Mouse (Mus musculus) left cerebral cortex, postnatal 25 days (tissue): ENCODE results near the gene Ctbs. TPM values are rescaled to one million over a fixed set of nuclear protein-coding genes. Genes with fewer than 3 reads are reported as not detected.

ENCODE experiments used
- DNase-seq, 2 experiments: peaks; one replicate each; pipeline ENCODE4 v3.0.0; 2022; ENCODE audit warnings: low spot score in 2 of 2, mixed read lengths in 1 of 2
- intact Hi-C: fragments of 180-260 bp; cut with DNase I; formaldehyde crosslinking; loops from one replicate; pipeline ENCODE4 v1.15.1; 2025
- total RNA-seq, 2 experiments: library from RNA; stranded (reverse); gene quantifications; 2 replicates each; pipeline ENCODE4 v1.2.3; 2021

The Ctbs gene
- total RNA-seq, 2 experiments from 2014 or later = 6.3 to 8.4 TPM

DNA sequence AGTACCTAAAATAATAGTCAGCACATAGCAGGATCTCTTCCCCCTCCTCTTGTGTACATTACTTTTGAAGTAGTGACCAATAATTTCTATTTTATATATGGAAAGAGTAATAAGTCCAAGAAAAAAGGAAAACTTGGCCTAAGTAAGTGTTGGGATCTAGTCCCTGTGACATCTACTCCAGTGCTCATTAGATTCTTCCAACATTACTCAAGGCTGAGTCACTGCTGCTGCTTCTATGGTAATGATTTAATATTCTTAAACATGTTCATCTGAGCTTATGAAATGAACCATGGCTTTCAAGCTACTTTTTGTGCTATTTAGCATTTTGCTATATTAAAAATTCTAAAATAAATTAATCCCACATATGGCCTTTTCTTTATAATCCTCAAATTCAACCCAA, 24.1 kb downstream of the Ctbs start:
- intact Hi-C loops = no loop called here
- no peak for DNase-seq

DNA sequence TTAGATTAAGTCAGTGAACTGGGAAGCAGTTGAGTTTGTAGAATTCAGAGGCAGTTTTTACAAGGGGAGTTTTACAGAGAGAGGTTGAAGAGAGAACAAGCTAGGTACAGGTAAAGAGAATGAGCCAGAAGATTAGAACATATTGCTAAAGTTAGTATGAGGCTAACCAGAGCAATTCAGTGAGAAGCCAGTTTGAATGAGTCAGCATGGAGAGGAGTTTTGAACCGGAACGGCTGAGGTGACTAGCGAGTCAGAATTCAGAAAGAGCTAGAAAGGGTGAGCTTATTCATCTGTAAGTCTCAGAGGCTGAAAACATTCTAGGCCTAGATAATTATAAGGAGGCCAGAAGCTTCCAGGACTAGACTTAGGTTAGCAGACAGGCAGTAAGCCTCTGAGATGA, 24.8 kb downstream of the Ctbs start:
- no peak for DNase-seq
- intact Hi-C loops = no loop called here

DNA sequence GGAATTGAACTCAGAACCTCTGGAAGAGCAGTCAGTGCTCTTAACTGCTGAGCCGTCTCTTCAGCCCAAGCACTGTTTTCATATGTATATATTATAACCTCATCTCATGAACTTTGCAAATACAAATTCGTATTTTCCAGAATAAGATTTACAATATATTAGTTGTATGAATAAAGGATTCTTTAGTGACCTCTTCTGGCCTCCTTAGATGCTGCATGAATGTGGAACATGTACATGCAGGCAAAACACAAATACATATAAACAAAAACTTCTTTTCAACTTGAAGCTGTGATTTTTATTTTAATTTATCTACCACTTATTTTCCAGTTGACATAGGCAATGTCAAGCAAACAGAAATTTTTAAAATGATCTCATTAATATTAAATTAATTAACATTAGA, 32.4 kb downstream of the Ctbs start:
- DNase-seq = no peak
- intact Hi-C loops = no loop called here

DNA sequence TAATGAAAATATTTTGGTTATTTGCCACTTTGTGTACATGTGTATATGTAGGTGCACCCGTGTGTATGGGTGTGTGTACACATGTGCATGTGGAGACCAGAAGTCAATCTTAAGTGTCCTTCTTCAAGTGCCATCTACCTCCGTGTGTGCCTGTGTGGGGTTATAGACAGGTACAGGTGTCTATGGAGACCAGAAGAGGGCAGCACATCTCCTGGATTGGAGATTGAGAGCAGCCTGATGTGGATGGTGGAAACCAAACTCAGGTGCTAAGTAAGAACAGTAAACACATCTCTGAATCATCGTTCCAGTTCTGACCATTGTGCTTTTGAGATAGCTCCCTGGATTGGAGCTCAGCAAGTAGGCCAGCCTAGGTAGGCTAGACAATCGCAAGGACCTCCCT, 36.9 kb downstream of the Ctbs start:
- no peak for DNase-seq
- intact Hi-C loops = no loop called here

DNA sequence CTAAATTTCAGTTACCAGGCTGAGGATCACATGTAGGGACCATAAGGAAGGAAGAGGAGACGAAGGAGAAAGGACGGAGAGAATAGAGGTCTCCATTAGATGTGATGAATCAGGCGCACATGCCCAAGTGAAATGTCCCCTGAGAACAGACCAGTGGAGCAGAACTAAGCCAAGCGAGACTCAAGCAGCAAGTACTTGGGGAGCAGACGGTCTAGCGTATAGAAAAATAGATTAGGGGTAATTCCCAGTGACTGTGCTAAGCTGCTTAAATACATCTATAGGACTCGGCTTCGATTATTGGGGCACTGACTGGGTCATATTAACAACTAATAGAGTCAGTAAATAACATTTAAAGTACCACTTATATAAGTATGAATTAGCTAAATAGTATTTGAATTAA, 45.3 kb downstream of the Ctbs start:
- no peak for DNase-seq
- intact Hi-C loops = loop anchor here (10.0 kb wide), 1 partner anchor 310 kb away; no protein-coding TSS in a partner anchor

DNA sequence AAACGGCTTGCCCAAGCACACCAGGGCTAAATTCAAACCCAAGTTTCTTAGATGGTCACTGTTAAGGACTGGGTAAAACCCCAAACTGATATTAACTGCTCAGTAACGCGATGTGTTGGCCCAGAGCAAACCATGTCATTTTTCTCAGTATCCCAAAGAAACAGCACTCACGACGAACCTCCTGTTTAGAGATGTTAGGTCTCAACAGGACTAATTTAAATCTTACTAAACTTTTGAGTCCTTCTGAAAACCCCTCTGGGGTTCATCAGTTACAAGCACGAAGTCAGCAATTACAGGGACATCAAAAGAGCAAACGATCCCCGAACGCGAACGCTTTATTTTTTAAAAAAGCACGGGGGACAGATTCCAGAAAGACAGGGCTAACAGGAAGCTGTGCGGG, 49.4 kb downstream of the Ctbs start:
- intact Hi-C loops = loop anchor here (10.0 kb wide), 1 partner anchor 314 kb away; no protein-coding TSS in a partner anchor
- no peak for DNase-seq

DNA sequence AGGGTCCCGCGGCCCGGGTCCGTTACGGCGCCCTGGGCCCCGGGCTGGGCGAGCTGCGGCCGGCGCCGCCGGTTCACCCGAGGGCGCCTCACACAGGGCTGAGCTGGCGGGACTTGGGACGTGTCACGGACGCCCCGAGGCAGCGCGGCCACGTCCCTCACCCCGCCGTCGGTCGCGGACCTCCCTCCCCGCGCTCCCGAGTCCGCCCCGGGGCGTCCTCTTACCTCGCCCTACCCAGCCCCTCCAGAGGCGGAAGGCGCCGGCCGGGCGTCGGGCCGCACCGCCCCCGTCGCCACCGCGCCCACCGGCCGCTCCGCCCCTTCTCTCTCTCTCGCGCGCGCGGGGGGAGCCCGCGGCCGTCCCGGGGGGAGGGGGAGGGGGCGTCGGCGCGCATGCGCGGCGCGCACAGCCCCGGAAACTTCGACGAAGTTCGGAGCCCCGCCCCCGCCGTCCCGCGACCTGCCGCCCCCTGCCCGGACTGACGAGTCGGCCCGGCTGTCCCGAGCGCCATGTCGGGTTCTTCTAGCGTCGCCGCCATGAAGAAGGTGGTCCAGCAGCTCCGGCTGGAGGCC, 49.9 kb downstream of the Ctbs start, which contains the start of the genes Spata1 and Gng5:
Gene Spata1, minus strand, starts transcription at position 323 of the 572 bp plus-strand sequence.
Gene Gng5, plus strand, starts transcription at position 377 of the 572 bp plus-strand sequence.
- peak; percentile 49 to 63 for DNase-seq
- intact Hi-C loops = loop anchor here (5.0 to 10.0 kb wide), 2 partner anchors 157 to 315 kb away; no protein-coding TSS in a partner anchor

DNA sequence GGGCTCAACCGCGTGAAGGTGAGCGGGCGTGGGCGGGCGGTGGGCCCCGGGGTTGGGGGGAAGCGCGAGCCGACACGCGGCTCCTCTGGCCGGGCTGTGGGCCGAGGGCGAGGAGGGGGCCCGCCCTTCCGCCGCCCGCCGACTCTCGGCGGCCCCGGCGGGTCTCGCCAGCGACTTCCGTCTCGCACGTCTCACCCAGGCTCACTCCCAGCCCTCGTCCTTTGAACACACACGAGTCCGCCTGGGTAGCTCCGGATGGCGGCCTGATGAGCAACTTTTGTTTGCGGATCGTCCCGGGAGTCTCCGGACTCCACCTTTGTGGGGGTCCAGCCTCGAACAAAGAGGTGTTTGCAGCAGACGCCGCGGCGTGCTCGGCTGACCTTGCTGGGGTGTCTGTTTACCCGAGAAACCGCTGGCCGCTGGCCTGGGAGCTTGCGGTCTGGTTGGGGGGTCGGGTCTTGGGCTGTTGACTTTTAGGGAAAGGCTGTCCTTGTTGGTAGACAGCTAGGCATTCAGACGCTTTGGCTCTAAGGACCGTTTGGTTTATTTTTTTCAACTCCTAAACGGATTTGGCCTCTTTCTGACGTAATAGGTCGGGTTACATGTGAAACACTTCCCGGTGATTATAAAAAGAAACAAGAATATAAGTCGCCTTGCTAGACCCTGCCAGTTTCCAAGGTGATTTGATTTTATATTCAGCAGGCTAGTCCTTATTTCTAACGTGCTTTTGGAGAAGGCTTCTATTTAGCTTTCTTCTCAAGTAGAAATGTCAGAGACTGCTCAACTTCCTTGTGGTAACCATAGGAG, 50.6 kb downstream of the Ctbs start:
- peak in 1 of 2 experiments; percentile 20 for DNase-seq
- intact Hi-C loops = loop anchor here (5.0 kb wide), 1 partner anchor 158 kb away; no protein-coding TSS in a partner anchor

DNA sequence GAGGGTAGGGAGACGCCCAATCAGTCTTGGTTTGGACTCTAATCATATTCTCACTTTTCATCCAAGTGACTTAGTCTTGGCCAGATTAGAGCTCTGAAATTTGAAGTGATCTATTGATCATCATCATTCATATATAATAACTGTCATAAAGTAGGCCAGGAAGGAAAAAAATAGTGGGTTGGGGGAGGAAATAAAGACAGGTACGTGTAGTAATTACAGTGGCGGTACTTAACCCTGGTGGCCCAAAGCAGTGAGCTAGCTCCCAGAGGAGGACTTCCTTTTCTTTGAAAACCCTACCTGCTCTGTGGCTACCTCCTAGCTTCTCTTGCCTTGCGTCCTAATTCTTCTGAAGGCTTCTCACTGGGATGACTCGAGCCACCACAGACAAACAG, 51.2 kb downstream of the Ctbs start:
- intact Hi-C loops = loop anchor here (5.0 kb wide), 1 partner anchor 159 kb away; no protein-coding TSS in a partner anchor
- no peak for DNase-seq

DNA sequence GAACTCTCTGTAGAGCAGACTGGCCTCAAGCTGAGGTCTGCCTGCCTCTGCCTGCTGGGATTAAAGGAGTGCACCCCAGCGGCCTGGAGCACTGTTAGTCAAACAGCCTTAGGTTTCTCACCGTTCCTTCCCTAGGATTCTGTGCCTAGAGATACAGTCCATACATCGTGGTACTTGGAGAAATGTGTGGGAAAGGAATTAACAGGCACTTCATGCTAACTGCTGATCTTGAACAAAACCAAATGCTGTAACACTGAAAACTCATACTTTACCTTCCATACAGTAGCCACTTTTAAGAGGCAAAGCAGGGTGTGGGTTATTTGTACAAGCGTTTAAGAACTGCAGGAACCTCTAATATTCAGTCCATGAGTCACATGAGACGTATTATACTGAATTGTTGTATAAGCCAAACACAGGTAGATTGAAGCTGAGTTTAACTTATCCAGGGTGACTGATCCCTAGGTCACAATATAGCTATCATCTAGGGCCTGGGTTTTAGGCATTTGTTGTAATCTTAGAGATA, 52.1 kb downstream of the Ctbs start:
- intact Hi-C loops = loop anchor here (5.0 kb wide), 1 partner anchor 159 kb away; no protein-coding TSS in a partner anchor

DNA sequence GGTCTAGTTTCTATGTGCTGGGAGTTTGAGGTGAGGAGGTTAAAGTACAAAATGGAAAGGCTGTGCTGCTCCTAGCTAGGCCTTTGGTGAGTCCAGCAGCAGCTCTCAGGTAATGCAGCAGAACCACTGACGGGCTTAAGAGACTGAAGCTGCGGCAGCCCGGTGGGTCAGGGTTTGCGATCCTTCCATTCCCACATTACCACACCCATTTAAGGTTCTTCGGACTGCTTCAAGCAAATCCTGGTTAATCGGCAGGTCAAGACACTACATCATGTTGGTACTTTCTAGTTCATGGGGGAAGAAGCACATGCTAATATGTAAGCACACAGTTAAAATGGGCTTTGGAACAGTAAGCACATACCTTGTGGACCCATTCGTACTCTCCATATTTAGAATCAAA, 57.1 kb downstream of the Ctbs start:
- DNase-seq = no peak
- intact Hi-C loops = no loop called here

More for the DNA sequence above, 52.1 kb downstream of the Ctbs start:
- no peak for DNase-seq

Other genes starting within 250 kb of the Ctbs start
- 1 to 10 TPM in 1 of 2 experiments, under 1 TPM in 1; 0.48 to 1.1 TPM for gene Lpar3, start 228.8 kb upstream of the Ctbs start, total RNA-seq
- gene Ssx2ip, start 45.2 kb upstream of the Ctbs start, total RNA-seq = 10 to 100 TPM; 97.0 to 97.3 TPM
- 1 to 10 TPM; 4.0 to 6.7 TPM for gene Spata1, start 50.0 kb downstream of the Ctbs start, total RNA-seq
- gene Gng5, start 50.0 kb downstream of the Ctbs start, total RNA-seq = 10 to 100 TPM; 47.3 to 49.9 TPM
- gene Rpf1, start 71.6 kb downstream of the Ctbs start, total RNA-seq = 10 to 100 TPM; 15.7 to 18.5 TPM
- gene Uox, start 120.6 kb downstream of the Ctbs start, total RNA-seq = under 1 TPM; 0.39 to 0.80 TPM
- not detected for gene Dnase2b, start 165.8 kb downstream of the Ctbs start, total RNA-seq
- under 1 TPM in 1 of 2 experiments, not detected in 1; 0.37 TPM for gene 4930503B20Rik, start 201.5 kb downstream of the Ctbs start, total RNA-seq
- 1 to 10 TPM in 1 of 2 experiments, not detected in 1; 1.1 TPM for gene Samd13, start 235.8 kb downstream of the Ctbs start, total RNA-seq